Mouse (Mus musculus): ENCODE measurements at regions not wholly inside any gene's neighbourhood (a gene's known extent, or its start where the extent isn't known, plus 50 kb on each side); places are given as distances from the start of the nearest gene placed in this dataset.

GRCm38 (mm10) chr7:71533109-71533508 lies 181.8 kb upstream of the Gm10295 start:
- ATAC-seq (ENCODE audit: low FRiP score, low read depth): no peak
- no peak overlapping the region for H3K4me3 ChIP-seq
- no peak overlapping the region for H3K4me2 ChIP-seq
- H3K9ac ChIP-seq: no peak overlapping the region
- no peaks in the 10 kb centered on the region for H3K4me1 ChIP-seq (replicated peaks)
- H3K9me3 ChIP-seq: no peaks in the 10 kb centered on the region
- no peaks in the 10 kb centered on the region for H3K27me3 ChIP-seq
- WGBS: 39% methylated on average over 5 of the region's 5 CpGs
- no peak overlapping the region for H3K27ac ChIP-seq (replicated peaks)
- H3K36me3 ChIP-seq: no peaks in the 10 kb centered on the region

GRCm38 (mm10) chr7:71531496-71531895 lies 180.2 kb upstream of the Gm10295 start:
- Histone ChIP-seq H3K4me3 (no peak overlapping the region), H3K4me2 (no peak overlapping the region), H3K36me3 (no peaks in the 10 kb centered on the region), H3K9me3 (no peaks in the 10 kb centered on the region), H3K4me1 (replicated peaks) (no peaks in the 10 kb centered on the region), H3K27ac (replicated peaks) (no peak overlapping the region), H3K9ac (no peak overlapping the region), H3K27me3 (no peaks in the 10 kb centered on the region)
- no peak for ATAC-seq (ENCODE audit: low FRiP score, low read depth)
- 67% methylated on average over 6 of the region's 6 CpGs for WGBS

DNA sequence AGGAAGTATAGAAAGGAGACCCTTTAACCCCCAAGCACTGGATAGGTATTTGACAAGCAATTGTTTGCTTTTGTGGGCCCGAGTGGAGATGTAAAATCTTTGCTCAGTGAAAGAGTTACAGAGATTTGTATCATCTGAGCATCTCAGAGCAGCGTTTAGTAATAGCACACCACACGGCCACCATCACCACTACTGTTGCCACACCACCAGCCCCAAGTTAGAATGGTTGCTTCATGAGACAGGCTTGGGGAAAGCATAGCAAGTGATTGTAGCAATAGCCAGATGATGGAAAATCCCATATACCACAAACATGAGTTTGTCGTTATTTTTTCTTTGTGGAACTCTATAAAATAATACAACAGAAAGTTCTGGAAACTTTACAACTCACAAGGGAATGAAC lies 179.6 kb upstream of the Gm10295 start:
- Histone ChIP-seq H3K9ac (no peak overlapping the region), H3K4me1 (replicated peaks) (no peaks in the 10 kb centered on the region), H3K27ac (replicated peaks) (no peak overlapping the region), H3K27me3 (no peaks in the 10 kb centered on the region), H3K4me2 (no peak overlapping the region), H3K36me3 (no peaks in the 10 kb centered on the region), H3K4me3 (no peak overlapping the region), H3K9me3 (no peaks in the 10 kb centered on the region)
- no peak for ATAC-seq (ENCODE audit: low FRiP score, low read depth)
- WGBS: 86% methylated on average over 4 of the region's 4 CpGs

GRCm38 (mm10) chr7:71526152-71526551 lies 174.9 kb upstream of the Gm10295 start:
- Histone ChIP-seq H3K9me3 (no peaks in the 10 kb centered on the region), H3K27ac (replicated peaks) (no peak overlapping the region), H3K9ac (no peak overlapping the region), H3K4me2 (no peak overlapping the region), H3K4me1 (replicated peaks) (no peaks in the 10 kb centered on the region), H3K27me3 (no peaks in the 10 kb centered on the region), H3K36me3 (no peaks in the 10 kb centered on the region), H3K4me3 (no peak overlapping the region)
- no peak for ATAC-seq (ENCODE audit: low FRiP score, low read depth)
- WGBS: 91% methylated on average over 2 of the region's 2 CpGs

- no peaks in the 10 kb centered on the region for H3K27me3 ChIP-seq
- H3K4me3 ChIP-seq: no peak overlapping the region
- H3K4me1 ChIP-seq (replicated peaks): no peaks in the 10 kb centered on the region
- no peaks in the 10 kb centered on the region for H3K9me3 ChIP-seq
- no peak overlapping the region for H3K9ac ChIP-seq
- no peak overlapping the region for H3K4me2 ChIP-seq
- no peak for ATAC-seq (ENCODE audit: low FRiP score, low read depth)
- no peak overlapping the region for H3K27ac ChIP-seq (replicated peaks)
- no peaks in the 10 kb centered on the region for H3K36me3 ChIP-seq
These were observed 173.4 kb upstream of the Gm10295 start for GRCm38 (mm10) chr7:71524577-71525126.

GRCm38 (mm10) chr7:71524119-71524518 lies 172.8 kb upstream of the Gm10295 start:
- Histone ChIP-seq H3K27me3 (no peaks in the 10 kb centered on the region), H3K4me3 (no peak overlapping the region), H3K36me3 (no peaks in the 10 kb centered on the region), H3K4me2 (no peak overlapping the region), H3K9ac (no peak overlapping the region), H3K9me3 (no peaks in the 10 kb centered on the region), H3K4me1 (replicated peaks) (no peaks in the 10 kb centered on the region), H3K27ac (replicated peaks) (no peak overlapping the region)
- WGBS: 79% methylated on average over 2 of the region's 2 CpGs
- ATAC-seq (ENCODE audit: low FRiP score, low read depth): no peak

GRCm38 (mm10) chr7:71507379-71507778 lies 156.1 kb upstream of the Gm10295 start:
- 63% methylated on average over 3 of the region's 3 CpGs for WGBS
- Histone ChIP-seq H3K27ac (replicated peaks) (no peak overlapping the region), H3K27me3 (no peaks in the 10 kb centered on the region), H3K9ac (no peak overlapping the region), H3K36me3 (no peaks in the 10 kb centered on the region), H3K4me3 (no peak overlapping the region), H3K9me3 (no peaks in the 10 kb centered on the region), H3K4me1 (replicated peaks) (no peaks in the 10 kb centered on the region), H3K4me2 (no peak overlapping the region)
- no peak for ATAC-seq (ENCODE audit: low FRiP score, low read depth)

DNA sequence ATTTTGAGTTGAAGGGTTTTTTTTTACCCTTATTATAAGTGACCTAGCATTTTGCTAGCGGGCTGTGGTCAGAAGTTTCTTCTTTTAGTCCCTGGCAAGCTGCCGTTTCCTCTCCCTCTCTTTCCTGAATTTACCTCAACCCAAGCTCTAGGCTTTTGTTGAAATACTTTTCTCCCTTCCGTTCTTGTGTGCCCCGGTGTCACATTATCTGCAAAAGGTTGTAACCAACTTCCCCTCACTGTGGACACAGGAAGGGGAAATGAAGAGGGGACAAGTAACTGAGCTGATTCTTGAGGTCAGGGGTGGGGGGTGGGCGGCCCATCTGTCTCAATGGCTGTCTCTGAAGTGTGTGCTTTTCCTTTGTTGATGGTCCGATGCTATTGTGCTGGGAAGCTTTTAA lies 149.4 kb upstream of the Gm10295 start:
- Histone ChIP-seq H3K36me3 (no peaks in the 10 kb centered on the region), H3K27ac (replicated peaks) (no peak overlapping the region), H3K4me3 (no peak overlapping the region), H3K27me3 (no peaks in the 10 kb centered on the region), H3K4me1 (replicated peaks) (no peaks in the 10 kb centered on the region), H3K9me3 (no peaks in the 10 kb centered on the region), H3K4me2 (no peak overlapping the region), H3K9ac (no peak overlapping the region)
- 38% methylated on average over 6 of the region's 6 CpGs for WGBS
- no peak for ATAC-seq (ENCODE audit: low FRiP score, low read depth)

DNA sequence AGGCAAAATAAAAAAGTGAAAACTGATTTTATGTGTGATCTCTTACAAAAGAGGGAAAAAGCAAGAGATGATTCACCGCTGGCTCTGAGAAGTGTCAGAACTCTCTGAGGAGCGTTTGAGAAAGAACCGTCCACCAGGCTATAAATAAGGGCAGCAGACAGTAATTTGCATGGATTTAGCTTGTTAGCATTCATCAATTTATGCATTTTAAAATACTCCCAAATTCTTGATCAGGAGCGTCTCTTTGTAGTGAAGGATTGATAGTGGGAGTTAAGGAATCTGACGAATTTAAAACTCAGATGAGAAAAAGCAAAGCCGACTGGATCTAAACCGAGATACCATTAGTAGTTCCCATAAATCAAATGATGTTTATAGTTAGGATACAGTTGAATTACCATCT lies 146.8 kb upstream of the Gm10295 start:
- H3K4me2 ChIP-seq: no peak overlapping the region
- H3K4me1 ChIP-seq (replicated peaks): no peaks in the 10 kb centered on the region
- H3K9ac ChIP-seq: no peak overlapping the region
- no peaks in the 10 kb centered on the region for H3K27me3 ChIP-seq
- 75% methylated on average over 7 of the region's 7 CpGs for WGBS
- no peak for ATAC-seq (ENCODE audit: low FRiP score, low read depth)
- H3K4me3 ChIP-seq: no peak overlapping the region
- H3K9me3 ChIP-seq: no peaks in the 10 kb centered on the region
- no peaks in the 10 kb centered on the region for H3K36me3 ChIP-seq
- H3K27ac ChIP-seq (replicated peaks): no peak overlapping the region

GRCm38 (mm10) chr7:71491128-71491527 lies 139.8 kb upstream of the Gm10295 start:
- no peak overlapping the region for H3K27ac ChIP-seq (replicated peaks)
- no peak for ATAC-seq (ENCODE audit: low FRiP score, low read depth)
- no peaks in the 10 kb centered on the region for H3K4me1 ChIP-seq (replicated peaks)
- no peaks in the 10 kb centered on the region for H3K27me3 ChIP-seq
- H3K9me3 ChIP-seq: no peaks in the 10 kb centered on the region
- H3K4me3 ChIP-seq: no peak overlapping the region
- H3K9ac ChIP-seq: no peak overlapping the region
- H3K4me2 ChIP-seq: no peak overlapping the region
- WGBS: 64% methylated on average over 4 of the region's 4 CpGs
- no peaks in the 10 kb centered on the region for H3K36me3 ChIP-seq

GRCm38 (mm10) chr7:71488016-71488650 lies 136.8 kb upstream of the Gm10295 start:
- H3K27ac ChIP-seq (replicated peaks): no peak overlapping the region
- no peaks in the 10 kb centered on the region for H3K4me1 ChIP-seq (replicated peaks)
- H3K27me3 ChIP-seq: no peaks in the 10 kb centered on the region
- 90% methylated on average over 7 of the region's 7 CpGs for WGBS
- no peaks in the 10 kb centered on the region for H3K36me3 ChIP-seq
- no peak overlapping the region for H3K4me3 ChIP-seq
- H3K9me3 ChIP-seq: no peaks in the 10 kb centered on the region
- H3K4me2 ChIP-seq: no peak overlapping the region
- no peak overlapping the region for H3K9ac ChIP-seq
- no peak for ATAC-seq (ENCODE audit: low FRiP score, low read depth)

DNA sequence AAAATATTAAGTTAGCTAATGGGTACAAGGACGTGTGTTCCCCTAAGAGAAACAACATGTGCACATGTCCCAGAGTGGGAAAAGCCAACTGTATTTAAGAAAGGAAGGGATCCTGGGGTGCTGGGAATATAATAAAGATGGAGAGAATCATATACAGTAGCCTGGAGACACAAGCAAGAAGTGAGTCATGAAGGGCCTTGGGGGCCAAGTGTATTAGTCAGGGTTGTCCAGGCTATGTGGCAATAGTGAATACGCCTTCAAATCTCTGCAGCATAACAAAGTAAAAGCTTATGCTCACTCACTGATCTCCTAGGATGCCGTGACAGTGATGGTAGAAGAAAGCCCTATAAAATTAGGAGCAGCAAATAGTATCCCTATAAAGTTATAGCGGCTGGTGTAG lies 124.1 kb upstream of the Gm10295 start:
- H3K36me3 ChIP-seq: no peaks in the 10 kb centered on the region
- no peak overlapping the region for H3K27ac ChIP-seq (replicated peaks)
- H3K4me3 ChIP-seq: no peak overlapping the region
- H3K27me3 ChIP-seq: no peaks in the 10 kb centered on the region
- no peaks in the 10 kb centered on the region for H3K4me1 ChIP-seq (replicated peaks)
- 87% methylated on average over 4 of the region's 4 CpGs for WGBS
- no peak for ATAC-seq (ENCODE audit: low FRiP score, low read depth)
- no peaks in the 10 kb centered on the region for H3K9me3 ChIP-seq
- H3K9ac ChIP-seq: no peak overlapping the region
- no peak overlapping the region for H3K4me2 ChIP-seq

Data from hindbrain, embryonic 15.5 days (tissue).